Mouse (Mus musculus) gonadal fat pad, adult 2 months (tissue): ENCODE data around the gene Myom3. TPM values are rescaled to one million over a fixed set of nuclear protein-coding genes. Genes with fewer than 3 reads are reported as not detected.
A peak's percentile ranks its signal among the peaks of the same experiment; 100 is the strongest.
"Not testable (repeated sequence)": the region's sequence is repeated elsewhere in the genome, so short reads cannot be mapped to it uniquely, and the experiment has no call there.

Source experiments
- DNase-seq: peaks from one replicate; pipeline ENCODE4 v3.0.0-alpha.2; 2012; ENCODE audit warnings: low read depth
- polyA plus RNA-seq: library from polyadenylated mRNA; depleted of rRNA; stranded (reverse); fragments of >200 nt; gene quantifications from 2 replicates; pipeline ENCODE4 v1.2.3, GENCODE M21; 2012; rRNA removed

Myom3 gene
- polyA plus RNA-seq, result 0.67 and 1.1 TPM in 2 replicates

DNA sequence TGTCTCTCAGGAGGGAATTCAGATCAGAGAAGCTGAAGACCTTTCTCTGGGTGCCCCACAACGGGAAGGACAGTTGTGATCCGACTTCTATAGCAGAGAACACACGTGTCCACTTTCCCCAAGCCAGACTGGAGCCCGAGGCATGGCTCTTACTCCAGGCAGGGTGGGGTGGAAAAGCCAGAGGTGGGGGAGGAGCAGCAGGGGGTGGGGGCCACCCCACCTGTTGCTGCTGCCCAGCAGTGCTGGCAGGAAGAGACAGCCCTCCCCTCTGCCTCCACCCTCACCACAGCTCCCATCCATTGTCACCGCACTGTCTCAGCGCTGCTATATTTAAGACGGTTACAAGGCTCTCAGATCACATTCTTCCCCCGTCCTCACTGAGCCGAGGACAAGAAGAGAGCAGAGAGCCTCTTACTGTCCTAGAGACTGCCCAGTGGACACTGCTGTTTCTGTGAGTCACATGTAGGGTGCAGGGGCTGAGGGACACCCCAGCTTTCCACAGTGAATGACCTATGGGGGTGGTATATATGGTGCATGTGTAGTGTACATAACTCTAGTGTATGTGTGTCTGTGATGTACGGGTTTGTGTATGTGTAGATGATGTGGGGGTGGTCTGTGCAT lies at the start of gene Myom3:
Gene Myom3 (plus strand): TSS at position 360 of the 621 bp plus-strand sequence.
- DNase-seq, result no peak

DNA sequence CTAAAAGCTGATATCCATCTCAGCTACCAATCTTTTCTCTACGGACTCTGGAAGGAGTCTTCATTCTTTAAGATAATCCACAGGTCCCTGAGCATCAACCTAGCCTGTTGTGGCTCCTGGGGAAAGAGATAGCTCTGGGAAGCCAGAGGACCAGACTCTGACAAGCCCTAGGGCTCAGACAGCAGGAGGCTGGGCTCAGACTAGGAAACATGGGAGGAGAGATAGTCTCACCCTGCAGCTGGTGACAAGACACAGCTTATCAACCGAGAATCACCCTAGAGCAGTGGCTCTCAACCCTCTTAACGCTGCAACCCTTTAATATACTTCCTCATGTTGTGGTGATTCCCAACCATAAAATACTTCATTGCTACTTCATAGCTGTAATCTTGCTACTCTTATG lies 49.1 kb upstream of the Myom3 start:
- no peak for DNase-seq

DNA sequence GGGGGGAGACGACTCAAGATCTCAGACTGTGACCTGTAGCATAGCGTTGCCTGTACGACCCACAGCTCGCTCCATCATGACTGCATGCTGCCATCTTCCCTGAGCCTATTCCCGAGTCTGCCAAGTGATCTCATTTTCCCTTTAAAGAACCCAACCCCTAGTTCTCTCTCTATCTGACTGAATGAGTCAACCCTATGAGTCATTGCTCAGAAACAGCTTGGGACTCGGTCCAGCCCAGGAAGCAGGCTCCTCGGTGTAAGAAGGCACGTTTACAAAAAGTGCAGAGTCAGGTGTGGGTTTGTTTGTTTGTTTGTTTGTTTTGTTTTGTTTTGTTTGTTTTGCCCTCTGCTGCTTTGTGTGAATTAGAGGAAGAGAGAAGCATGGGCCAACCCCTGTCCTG lies 44.7 kb upstream of the Myom3 start:
- no peak for DNase-seq

DNA sequence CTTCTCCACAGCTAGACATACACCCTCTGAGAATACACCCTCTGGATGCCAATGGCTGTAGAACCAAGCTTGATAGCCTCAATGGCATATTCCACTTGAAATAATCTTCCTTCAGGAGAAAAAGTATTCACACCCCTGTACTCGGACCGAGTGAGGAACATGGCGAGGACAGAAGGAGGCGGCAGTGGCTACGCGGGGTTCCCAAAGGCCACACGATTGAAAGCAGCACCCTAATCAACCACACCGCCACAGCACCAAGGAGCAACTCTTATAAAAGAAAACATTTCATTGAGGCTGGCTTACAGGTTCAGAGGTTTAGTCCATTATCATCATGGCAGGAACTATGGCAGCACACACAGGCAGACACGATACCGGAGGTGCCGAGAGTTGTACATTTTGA lies 43.1 kb upstream of the Myom3 start:
- not testable (repeated sequence) for DNase-seq

DNA sequence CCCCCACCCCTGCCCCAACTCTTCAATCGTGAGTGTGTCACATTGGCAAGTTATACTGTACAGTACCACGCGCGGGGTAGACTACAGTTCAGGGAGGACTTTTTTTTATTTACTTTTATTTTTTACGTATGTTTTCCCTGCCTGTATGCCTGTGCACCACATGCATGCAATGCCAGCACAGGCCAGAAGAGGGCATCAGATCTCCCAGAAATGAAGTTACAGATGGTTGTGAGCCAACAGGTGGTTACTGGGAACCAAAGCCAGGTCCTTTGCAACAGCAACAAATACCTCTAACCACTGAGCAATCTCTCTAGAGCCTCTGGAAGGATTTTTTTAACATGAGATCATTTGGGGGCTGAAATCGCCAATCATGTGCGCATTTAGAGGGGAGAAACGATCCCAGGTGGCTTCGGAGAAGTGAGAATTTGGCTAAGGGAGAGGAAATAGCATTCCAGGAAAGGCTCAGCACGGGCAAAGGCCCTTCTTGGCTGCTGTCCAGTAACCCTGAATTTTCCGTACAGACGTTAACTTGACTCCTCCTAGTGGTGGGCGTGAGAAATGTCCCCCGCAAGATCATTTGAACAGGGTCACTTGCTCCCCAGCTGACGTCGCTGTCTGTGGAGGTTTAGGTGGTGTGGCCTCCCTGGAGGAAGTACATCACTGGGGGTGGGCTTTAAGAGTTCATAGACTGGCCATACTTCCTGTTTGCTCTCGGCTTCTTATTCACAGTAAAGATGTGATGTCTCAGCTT lies 36.8 kb upstream of the Myom3 start:
- no peak for DNase-seq

DNA sequence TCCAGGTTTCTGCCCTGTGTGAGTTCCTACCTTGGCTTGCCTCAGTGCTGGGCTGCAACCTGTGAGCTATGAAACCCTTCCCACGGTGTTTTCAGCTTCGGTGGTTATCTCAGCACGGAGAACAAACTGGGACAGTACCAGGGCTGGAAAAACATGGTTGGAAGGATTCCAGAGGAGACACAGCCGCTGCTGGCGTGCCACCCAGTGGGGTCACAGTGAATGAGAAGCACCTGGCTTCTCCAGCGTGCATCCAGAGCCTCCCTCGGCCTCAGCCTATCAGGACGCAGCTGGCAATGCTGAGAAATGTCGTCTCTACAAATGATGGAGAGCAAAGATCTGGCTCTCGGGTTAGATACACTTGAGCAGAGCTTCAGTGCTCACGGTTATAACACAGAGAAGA lies 33.1 kb upstream of the Myom3 start:
- no peak for DNase-seq

DNA sequence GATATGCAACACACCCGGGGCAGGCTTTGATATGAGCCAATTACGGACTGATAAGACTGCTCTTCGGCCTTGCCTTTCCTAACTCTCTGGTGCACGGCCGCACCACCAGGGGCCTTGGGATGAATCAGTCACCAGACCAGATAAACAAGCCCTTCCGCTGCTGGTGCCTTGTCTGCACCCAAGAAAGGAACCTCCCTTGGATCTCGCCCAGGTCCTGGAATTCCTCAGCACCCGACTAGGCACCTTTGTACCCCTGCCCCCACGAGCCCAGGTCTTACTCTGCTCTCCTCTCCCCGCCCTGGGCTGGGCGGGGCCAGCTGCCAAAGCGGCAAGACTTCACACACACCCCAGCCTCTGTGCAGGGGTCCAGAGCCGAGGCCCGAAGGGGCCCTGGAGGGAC lies 31.7 kb upstream of the Myom3 start, which contains the start of gene Il22ra1:
Gene Il22ra1 (plus strand): TSS at position 356 of the 400 bp plus-strand sequence.
- DNase-seq, result no peak

DNA sequence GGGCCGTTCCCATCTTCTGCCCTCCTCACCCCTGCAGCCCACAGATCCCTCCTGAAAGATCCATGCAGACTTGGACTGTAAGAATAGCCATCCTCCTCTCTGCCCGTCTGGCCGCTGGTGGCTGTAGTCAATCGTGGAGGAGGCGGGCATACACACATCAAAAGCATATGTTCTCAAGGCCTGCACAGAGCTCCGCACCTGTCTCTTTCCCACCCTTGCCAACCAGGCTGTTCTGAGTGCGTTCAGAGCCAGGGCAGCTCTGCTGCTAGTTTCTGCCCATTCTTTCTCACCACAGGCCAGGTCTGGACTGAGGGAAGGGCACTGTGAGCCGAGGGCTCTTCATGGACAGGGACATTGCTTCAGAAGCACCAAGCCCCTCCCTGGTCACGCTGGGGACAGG lies 29.3 kb upstream of the Myom3 start:
- no peak for DNase-seq

DNA sequence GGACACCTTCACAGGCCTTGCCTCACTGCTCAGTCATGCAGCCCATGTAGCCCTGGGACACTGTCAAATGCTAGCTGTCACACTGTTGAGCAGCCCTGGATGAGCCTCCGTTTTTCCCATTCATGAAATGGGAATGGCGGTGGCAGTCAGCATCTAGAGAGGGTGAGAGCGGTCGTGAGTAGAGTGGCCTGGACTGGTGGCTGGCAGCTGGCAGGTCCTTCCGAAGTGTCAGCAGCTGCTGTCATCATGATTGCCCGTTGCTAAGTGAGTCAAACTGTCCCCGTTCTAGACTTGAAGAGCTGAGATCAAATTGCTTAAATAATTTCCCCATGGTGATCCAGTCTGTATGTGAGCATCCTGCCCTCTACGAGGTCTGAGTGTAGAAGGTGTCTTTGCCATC lies 28.6 kb upstream of the Myom3 start:
- no peak for DNase-seq

DNA sequence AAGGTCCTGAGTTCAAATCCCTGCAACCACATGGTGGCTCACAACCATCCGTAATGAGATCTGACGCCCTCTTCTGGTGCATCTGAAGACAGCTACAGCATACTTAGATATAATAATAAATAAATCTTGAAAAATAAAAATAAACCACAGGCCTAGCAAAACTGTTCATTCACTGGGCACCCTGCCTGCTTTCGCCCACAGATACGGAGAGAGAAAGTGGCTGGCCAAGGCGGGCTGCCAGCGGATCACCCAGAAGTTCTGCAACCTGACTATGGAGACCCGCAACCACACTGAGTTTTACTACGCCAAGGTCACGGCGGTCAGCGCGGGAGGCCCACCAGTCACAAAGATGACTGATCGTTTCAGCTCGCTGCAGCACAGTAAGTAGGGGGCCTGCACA lies 25.6 kb upstream of the Myom3 start:
- no peak for DNase-seq

DNA sequence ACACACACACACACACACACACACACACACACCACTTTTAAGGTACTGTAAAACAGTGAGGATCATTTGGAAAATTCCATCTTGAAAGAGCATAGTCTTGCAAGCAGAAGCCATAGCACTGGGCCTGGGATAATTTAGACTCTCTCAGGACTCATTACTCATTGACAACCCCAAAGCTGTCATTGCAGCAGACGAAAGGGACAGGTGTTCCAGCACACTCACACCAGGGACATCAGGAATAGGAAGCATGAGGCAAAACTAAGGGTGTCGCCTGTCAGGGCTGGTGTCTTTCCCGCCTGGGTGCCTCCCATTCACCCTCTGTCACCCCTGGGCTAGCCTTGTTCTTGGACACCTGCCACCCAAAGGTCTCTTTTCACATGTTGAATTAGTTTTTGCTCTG lies 22.6 kb upstream of the Myom3 start:
- no peak for DNase-seq

DNA sequence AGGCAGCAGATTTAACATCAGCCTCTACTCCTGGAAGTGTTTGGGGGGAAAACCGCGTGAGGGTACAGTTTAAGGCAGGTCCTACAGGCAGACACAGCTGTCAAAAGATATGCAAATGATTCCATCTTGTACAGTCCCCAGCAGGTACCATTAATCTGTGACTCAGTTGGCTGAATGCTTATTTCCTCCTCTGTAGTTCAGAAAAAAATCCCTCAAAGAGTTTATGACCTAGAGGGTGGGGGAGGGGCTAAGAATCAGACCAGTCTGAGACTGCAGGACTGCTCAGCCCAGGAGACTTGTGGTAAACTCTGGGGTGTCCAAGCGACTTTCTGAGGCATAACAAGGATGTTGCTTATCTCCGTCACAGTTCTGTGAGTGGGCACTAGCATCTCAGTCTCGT lies 21.3 kb upstream of the Myom3 start:
- no peak for DNase-seq

DNA sequence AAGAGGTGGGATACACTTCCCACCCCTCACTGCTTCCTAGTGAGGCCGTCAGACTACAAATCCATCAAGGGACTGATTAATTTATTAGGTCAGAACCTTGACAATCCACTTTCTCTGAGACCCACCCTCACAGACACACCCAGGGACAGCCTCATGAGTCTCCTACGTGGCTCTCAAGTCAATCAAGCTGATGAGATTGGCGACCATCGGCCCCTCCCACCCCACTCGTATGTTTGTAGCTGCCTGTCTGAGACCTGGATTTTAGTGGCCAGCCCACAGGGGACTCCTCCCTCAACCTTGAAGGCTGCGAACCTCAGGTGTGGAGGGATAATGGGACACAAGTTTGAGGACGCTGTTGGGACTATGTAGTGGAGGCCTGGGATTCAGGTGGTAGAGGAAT lies 20.4 kb upstream of the Myom3 start:
- DNase-seq, result no peak

DNA sequence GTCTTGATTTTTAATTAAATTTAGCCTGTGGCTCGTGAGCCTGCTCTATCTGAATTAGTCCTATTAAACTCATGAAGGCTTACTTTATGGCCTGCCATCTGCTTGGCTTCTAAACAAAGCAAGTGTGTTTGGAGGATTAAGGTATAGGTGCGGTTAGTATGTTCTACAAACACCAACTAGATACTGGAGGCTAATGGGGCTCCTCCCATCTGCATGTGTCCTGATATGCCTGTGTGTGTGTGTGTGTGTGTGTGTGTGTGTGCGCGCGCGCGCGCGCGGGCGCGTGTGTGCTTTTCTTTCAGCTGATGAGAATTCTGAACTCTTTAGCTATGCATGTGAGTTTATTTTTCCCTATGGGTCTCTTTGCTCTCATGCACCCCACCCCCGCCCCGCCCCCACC lies 19.8 kb upstream of the Myom3 start:
- DNase-seq, result no peak

DNA sequence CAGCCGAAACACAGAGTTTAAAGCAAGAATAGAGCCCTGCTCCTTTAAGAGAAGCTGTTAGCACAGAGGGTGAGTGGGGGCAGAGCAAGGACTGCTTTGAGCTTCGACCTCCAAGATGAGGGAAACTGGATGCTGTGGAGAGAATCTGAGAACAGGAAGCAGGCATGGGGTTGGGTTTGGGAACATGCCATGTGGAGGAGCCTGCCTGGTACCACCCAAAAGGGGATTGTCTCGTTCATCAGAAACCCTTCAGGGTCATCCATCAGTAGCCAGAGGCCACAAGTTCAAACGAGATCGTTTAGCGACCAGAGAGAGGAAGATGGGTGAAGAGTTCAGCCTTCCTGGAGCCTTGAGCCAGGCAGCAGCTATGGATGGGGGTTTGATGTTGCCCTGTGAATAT lies 16.0 kb upstream of the Myom3 start:
- no peak for DNase-seq

DNA sequence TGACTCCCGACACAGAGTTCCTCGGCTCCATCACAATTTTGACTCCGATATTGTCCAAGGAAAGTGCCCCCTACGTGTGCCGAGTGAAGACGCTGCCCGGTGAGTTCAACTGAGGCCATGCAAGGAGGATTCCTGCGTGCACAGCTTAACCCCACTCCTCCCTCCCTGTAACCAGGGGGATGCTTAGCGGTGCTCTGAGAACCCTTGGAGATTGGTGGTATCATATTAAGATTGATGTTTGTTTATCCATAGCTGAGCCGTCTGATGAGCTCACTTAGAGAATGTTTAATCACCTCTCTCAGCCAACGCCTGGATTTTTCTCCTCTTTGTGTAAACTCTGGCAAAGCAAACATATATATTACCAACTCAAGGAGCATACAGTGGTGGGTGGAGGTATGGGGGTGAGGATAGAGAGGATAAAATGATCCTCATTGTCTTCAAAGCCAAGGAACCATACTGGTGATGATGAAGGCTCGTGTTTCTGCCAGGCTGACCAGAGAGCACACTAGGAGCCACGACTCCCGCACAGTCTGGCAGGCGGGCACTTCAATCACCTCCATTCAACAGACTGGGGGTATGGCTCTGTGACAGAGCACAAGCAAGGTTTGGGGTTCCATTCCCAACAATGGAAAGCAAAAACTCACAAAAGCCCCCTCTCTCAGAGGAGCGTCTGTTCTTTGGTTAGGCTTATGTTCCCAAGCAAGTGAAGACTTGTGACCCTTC lies 14.6 kb upstream of the Myom3 start:
- DNase-seq, result no peak

DNA sequence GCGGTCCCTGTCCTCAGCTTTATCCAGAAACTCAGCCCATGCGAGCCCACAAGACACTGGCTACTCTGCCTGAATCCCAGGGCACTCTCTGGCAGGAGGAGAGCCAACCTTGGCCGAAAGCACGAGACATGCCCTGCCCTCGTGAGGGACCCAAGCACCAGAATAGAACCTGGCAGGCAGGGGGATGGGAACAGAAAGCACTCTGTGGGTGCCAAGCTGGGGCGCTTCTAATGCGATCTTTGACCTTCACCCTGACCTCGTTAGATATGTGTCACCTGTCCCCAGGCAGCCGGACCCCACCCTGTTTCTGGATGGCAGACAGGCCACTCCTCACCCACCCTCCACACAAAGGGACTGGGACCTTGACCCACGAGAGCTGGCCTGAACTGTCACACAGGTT lies 13.9 kb upstream of the Myom3 start:
- DNase-seq, result no peak

DNA sequence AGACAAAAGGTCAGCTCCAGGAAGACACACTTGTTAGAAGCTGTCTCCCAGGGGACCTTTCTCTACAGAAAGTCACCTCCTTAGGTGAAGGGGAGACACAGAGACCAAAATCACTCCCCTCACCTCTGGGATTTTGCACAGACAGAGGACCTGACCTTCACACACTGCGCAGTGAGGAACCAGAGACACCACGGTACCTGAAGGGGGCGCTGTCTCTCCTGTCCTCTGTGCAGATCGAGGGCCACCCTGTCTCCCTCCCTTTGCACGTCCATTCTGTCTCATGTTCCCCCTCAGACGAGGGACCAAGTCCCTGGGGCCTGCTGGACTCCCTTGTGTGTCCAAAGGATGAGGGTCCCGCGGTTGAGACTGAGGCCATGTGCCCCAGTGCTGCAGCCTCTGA lies 8.6 kb upstream of the Myom3 start:
- no peak for DNase-seq

DNA sequence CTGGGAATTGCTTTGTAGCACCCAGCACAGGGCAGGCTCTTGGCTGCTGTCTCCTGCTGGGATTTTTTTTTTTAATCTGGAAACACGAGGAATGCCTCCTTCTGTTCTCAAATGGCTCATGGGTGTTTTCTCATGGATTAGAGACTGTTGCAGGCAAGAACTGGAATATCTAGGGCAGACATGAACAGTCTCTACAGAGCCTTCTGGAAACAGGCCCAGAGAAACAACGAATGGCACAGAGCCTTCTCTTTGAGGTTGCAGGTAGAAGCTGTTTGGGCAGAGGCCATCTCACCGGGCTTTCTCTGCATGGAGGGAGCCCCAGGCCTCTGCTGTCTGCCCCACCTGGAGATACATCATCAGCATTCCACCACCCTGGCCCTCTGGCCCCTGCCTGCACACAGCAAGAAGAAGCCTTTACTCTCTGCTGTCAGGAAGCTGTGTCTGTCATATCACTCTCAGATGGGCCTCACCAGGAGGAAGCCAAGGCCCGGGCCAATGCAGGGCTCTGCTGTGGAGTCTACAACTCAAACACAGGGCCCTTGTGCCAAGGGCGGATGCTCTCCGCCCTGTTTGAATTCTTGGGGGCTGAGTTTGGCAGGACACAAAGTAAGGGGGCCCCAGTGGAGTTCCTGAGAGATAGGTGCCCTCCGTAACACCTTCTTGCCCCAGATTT lies 7.3 kb upstream of the Myom3 start:
- DNase-seq, result peak; percentile 88

DNA sequence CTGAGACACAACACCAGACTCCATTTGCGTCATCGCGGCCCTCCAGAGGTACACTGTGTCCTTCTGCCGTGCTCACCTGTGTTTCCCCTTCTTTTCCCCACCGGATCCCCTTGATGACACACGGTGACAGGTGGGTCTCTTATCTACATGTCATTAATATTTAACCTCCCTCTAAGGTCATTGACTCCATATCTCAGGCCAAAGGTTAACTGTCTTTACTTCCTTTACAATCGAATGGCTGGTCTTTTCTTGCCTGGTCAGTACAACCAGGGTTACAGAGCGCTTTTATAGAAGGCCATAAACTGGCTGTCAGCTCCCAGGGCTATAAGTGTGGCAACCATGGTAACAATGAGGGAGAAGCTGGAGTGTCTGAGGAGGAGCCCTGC lies 6.7 kb upstream of the Myom3 start:
- no peak for DNase-seq

DNA sequence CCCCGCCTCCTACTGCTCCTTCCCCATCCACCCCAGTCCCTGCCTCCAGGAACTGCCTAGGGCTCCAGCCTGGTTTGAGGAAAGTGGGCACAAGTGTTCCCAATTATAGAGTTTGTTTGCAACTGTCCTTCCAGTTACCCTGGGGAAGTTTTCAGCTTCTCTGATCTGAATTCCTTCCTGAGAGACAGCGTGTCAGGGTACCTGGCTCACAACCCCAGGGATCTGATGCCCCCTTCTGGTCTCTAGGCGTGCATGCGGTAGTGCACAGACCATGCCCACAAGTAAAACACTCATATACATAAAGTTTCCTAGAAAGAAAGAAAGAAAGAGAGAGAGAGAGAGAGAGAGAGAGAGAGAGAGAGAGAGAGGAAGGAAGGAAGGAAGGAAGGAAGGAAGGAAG lies 1.2 kb upstream of the Myom3 start:
- DNase-seq, result no peak

DNA sequence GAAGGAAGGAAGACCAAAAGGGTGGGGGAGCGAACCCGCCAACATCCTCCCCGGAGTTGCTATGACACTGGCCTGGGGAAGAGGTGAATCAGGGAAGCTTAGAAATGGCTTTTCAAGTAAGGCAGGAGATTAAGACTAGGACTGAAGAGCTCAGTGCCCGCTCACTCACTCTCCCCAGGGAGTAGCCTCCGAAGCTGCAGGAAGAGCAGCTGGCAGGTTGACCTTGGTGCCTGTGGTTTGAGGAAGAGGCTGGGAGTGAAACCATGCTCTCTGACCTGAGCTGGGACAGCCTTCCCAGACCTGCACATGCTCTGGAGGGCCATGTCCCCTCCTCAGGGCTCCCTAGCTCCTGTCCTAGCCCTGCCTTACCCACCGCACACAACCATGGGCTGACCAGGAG lies 690 bp upstream of the Myom3 start:
- DNase-seq, result no peak

DNA sequence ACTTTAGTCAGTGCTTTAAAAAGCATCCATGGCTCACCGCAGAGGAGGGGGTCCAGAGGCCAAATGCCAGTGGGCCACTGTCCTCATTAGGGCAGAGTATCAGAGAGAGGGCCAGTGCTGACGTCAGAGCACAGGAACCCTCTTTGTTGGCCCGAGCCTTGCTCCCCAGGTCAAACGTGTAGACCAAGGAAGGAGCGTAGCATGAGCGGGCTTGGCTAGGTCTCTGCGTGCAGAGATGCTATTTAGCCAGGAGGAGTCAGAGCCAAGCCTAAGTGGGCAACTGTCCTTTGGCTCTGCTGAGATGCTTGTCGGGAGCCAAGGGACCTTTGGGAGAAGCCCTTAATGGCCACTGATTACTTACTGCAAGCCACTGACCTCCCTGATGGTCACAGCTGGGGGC lies 1.5 kb downstream of the Myom3 start:
- DNase-seq, result no peak
